Mouse (Mus musculus): ENCODE measurements around the gene Alox8. TPM values are rescaled to one million over a fixed set of nuclear protein-coding genes. Genes with fewer than 3 reads are reported as not detected.

Gene Alox8
- polyA plus RNA-seq, 1 experiment = not detected

- no peak overlapping the region for H3K4me3 ChIP-seq (ENCODE audit: low read depth, low read length)
- 80% methylated on average over 4 of the region's 4 CpGs for WGBS
- H3K4me1 ChIP-seq (ENCODE audit: control insufficient read depth, insufficient read depth, insufficient read length, low read length) = peaks cover 2% of the 10 kb centered on the region
- no peaks in the 10 kb centered on the region for H3K36me3 ChIP-seq (ENCODE audit: control insufficient read depth, insufficient read depth, low read length)
- no peaks in the 10 kb centered on the region; the same call in none of the 2 replicates for H3K27me3 ChIP-seq (ENCODE audit: control insufficient read depth, insufficient read depth, low read length)
- H3K27ac ChIP-seq (ENCODE audit: insufficient read depth, low read depth, low read length) = no peak overlapping the region
- TF ChIP-seq CTCF (IDR thresholded peaks at IDR 0.05; ENCODE audit: extremely low read depth, insufficient read length, insufficient replicate concordance, low read depth, low read length) = no peak
- TF ChIP-seq POLR2A (IDR thresholded peaks at IDR 0.05; ENCODE audit: low read depth, low read length) = no peak
Observed at GRCm38 (mm10) chr11:69230420-69230819, 32.8 kb upstream of the Alox8 start.

- TF ChIP-seq CTCF (IDR thresholded peaks at IDR 0.05; ENCODE audit: extremely low read depth, insufficient read length, insufficient replicate concordance, low read depth, low read length) = no peak
- TF ChIP-seq POLR2A (IDR thresholded peaks at IDR 0.05; ENCODE audit: low read depth, low read length) = no peak
- H3K36me3 ChIP-seq (ENCODE audit: control insufficient read depth, insufficient read depth, low read length) = no peaks in the 10 kb centered on the region
- H3K27me3 ChIP-seq (ENCODE audit: control insufficient read depth, insufficient read depth, low read length) = no peaks in the 10 kb centered on the region; the same call in 1 of the 2 replicates
Observed at GRCm38 (mm10) chr11:69225715-69226114, 28.1 kb upstream of the Alox8 start.

GRCm38 (mm10) chr11:69223101-69223500 lies 25.5 kb upstream of the Alox8 start:
- WGBS = 81% methylated on average over 4 of the region's 4 CpGs

More at GRCm38 (mm10) chr11:69225715-69226114, 28.1 kb upstream of the Alox8 start:
- Histone ChIP-seq H3K4me1 (ENCODE audit: control insufficient read depth, insufficient read depth, insufficient read length, low read length) (no peaks in the 10 kb centered on the region), H3K27ac (ENCODE audit: insufficient read depth, low read depth, low read length) (no peak overlapping the region), H3K4me3 (ENCODE audit: low read depth, low read length) (no peak overlapping the region)
- 61% methylated on average over 1 of the region's 1 CpGs for WGBS

GRCm38 (mm10) chr11:69221070-69221469 lies 23.4 kb upstream of the Alox8 start:
- WGBS = 59% methylated on average over 4 of the region's 4 CpGs
- Histone ChIP-seq H3K4me1 (ENCODE audit: control insufficient read depth, insufficient read depth, insufficient read length, low read length) (no peaks in the 10 kb centered on the region), H3K27me3 (ENCODE audit: control insufficient read depth, insufficient read depth, low read length) (peaks cover 2% of the 10 kb centered on the region; the same call in 1 of the 2 replicates), H3K27ac (ENCODE audit: insufficient read depth, low read depth, low read length) (no peak overlapping the region), H3K36me3 (ENCODE audit: control insufficient read depth, insufficient read depth, low read length) (no peaks in the 10 kb centered on the region), H3K4me3 (ENCODE audit: low read depth, low read length) (no peak overlapping the region)
- TF ChIP-seq CTCF (IDR thresholded peaks at IDR 0.05; ENCODE audit: extremely low read depth, insufficient read length, insufficient replicate concordance, low read depth, low read length) (no peak), POLR2A (IDR thresholded peaks at IDR 0.05; ENCODE audit: low read depth, low read length) (no peak)

More at GRCm38 (mm10) chr11:69223101-69223500, 25.5 kb upstream of the Alox8 start:
- H3K27ac ChIP-seq (ENCODE audit: insufficient read depth, low read depth, low read length) = no peak overlapping the region
- peaks cover 2% of the 10 kb centered on the region; the same call in 1 of the 2 replicates for H3K27me3 ChIP-seq (ENCODE audit: control insufficient read depth, insufficient read depth, low read length)
- TF ChIP-seq POLR2A (IDR thresholded peaks at IDR 0.05; ENCODE audit: low read depth, low read length) (no peak), CTCF (IDR thresholded peaks at IDR 0.05; ENCODE audit: extremely low read depth, insufficient read length, insufficient replicate concordance, low read depth, low read length) (no peak)
- H3K4me1 ChIP-seq (ENCODE audit: control insufficient read depth, insufficient read depth, insufficient read length, low read length) = no peaks in the 10 kb centered on the region
- H3K4me3 ChIP-seq (ENCODE audit: low read depth, low read length) = no peak overlapping the region
- H3K36me3 ChIP-seq (ENCODE audit: control insufficient read depth, insufficient read depth, low read length) = no peaks in the 10 kb centered on the region

- WGBS = 32% methylated on average over 2 of the region's 2 CpGs
- TF ChIP-seq CTCF (IDR thresholded peaks at IDR 0.05; ENCODE audit: extremely low read depth, insufficient read length, insufficient replicate concordance, low read depth, low read length) = no peak
- TF ChIP-seq POLR2A (IDR thresholded peaks at IDR 0.05; ENCODE audit: low read depth, low read length) = no peak
- no peaks in the 10 kb centered on the region for H3K36me3 ChIP-seq (ENCODE audit: control insufficient read depth, insufficient read depth, low read length)
- H3K4me1 ChIP-seq (ENCODE audit: control insufficient read depth, insufficient read depth, insufficient read length, low read length) = no peaks in the 10 kb centered on the region
- H3K4me3 ChIP-seq (ENCODE audit: low read depth, low read length) = no peak overlapping the region
- H3K27me3 ChIP-seq (ENCODE audit: control insufficient read depth, insufficient read depth, low read length) = peaks cover 2% of the 10 kb centered on the region; the same call in 1 of the 2 replicates
- no peak overlapping the region for H3K27ac ChIP-seq (ENCODE audit: insufficient read depth, low read depth, low read length)
Observed at GRCm38 (mm10) chr11:69218661-69219060, 21.0 kb upstream of the Alox8 start.

- WGBS = 84% methylated on average over 5 of the region's 5 CpGs
- Histone ChIP-seq H3K36me3 (ENCODE audit: control insufficient read depth, insufficient read depth, low read length) (no peaks in the 10 kb centered on the region), H3K27me3 (ENCODE audit: control insufficient read depth, insufficient read depth, low read length) (peaks cover 2% of the 10 kb centered on the region; the same call in 1 of the 2 replicates), H3K4me1 (ENCODE audit: control insufficient read depth, insufficient read depth, insufficient read length, low read length) (no peaks in the 10 kb centered on the region), H3K4me3 (ENCODE audit: low read depth, low read length) (no peak overlapping the region), H3K27ac (ENCODE audit: insufficient read depth, low read depth, low read length) (no peak overlapping the region)
- TF ChIP-seq CTCF (IDR thresholded peaks at IDR 0.05; ENCODE audit: extremely low read depth, insufficient read length, insufficient replicate concordance, low read depth, low read length) = no peak
- TF ChIP-seq POLR2A (IDR thresholded peaks at IDR 0.05; ENCODE audit: low read depth, low read length) = no peak
Observed at GRCm38 (mm10) chr11:69217411-69217810, 19.8 kb upstream of the Alox8 start.

- Histone ChIP-seq H3K4me3 (ENCODE audit: low read depth, low read length) (no peak overlapping the region), H3K4me1 (ENCODE audit: control insufficient read depth, insufficient read depth, insufficient read length, low read length) (no peaks in the 10 kb centered on the region), H3K27ac (ENCODE audit: insufficient read depth, low read depth, low read length) (no peak overlapping the region), H3K27me3 (ENCODE audit: control insufficient read depth, insufficient read depth, low read length) (no peaks in the 10 kb centered on the region; the same call in 1 of the 2 replicates), H3K36me3 (ENCODE audit: control insufficient read depth, insufficient read depth, low read length) (no peaks in the 10 kb centered on the region)
- WGBS = 12% methylated on average over 2 of the region's 2 CpGs
- no peak for TF ChIP-seq CTCF (IDR thresholded peaks at IDR 0.05; ENCODE audit: extremely low read depth, insufficient read length, insufficient replicate concordance, low read depth, low read length)
- TF ChIP-seq POLR2A (IDR thresholded peaks at IDR 0.05; ENCODE audit: low read depth, low read length) = no peak
Observed at GRCm38 (mm10) chr11:69211431-69211830, 13.8 kb upstream of the Alox8 start.
